Mouse (Mus musculus): ENCODE results near the gene Atxn1. TPM values are rescaled to one million over a fixed set of nuclear protein-coding genes. Genes with fewer than 3 reads are reported as not detected.

Gene Atxn1
- total and polyA plus RNA-seq, 3 experiments = 0.39 to 1.1 TPM; not detected in 1

DNA sequence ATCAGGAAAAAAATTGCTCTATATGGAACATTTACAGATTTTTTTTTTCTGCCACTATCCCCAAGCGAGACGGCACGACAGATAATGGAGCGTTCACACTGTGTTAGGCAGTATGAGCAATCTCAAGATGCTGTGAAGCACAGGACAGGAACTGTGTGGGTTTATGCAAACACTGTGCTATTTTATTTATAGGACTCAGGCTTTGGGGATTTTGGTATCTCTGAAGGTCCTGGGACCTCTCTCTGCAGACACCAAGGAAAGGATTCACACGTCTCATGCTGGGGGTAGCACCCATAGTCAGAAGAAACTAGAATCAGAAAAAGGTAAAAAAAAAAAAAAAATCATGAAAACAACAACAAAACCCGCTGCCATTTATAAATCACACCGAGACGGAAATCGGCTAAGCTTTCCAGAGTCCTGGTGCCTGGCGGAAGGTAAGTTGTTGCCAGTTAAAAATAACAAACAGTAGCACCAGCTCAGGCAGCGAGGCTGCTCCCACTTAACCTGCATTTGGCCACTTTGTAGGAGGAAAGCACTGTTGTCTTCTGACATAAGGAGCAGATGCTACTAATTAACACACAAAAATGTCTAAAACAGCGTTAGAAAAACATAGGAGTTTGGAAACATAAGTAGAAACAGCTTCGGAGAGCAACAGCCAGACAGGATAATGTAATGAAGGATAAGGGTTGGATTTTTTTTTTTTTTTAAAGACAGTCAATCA is 102.8 kb downstream of the Atxn1 start:
- H3K4me1 ChIP-seq (ENCODE audit: control insufficient read depth in 1 of 2, insufficient read depth in 2 of 2, low read length in 2 of 2) = peaks cover 4 to 14% of the 10 kb centered on the region in 2 experiments; a peak in 3 of 4 replicates

DNA sequence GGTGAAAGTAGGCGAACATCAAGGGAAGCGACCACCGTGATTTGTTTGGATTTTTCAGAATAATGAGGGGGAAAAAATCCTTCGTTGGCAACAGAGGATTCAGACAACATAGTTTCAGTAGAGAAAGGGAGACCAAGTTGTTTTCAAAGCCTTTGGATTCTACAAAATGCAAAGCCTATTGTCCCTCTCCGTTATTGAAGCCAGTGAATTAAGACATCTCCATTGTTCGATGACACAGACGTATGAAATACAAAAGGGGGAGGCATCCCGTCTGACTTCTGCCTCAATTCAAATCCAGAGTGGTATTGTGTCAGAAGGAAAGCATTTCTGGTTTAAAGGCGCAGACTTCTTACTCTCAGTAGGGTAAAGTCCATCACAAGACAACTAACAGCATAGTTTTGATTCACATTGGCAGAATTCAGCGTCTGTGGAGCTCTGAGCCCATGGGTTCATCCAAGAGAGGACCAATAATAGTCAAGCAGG is 103.7 kb downstream of the Atxn1 start:
- Histone ChIP-seq H3K36me3 (ENCODE audit: control insufficient read depth in 1 of 2, insufficient read depth in 2 of 2, low read length in 2 of 2) (no peaks in the 10 kb centered on the region; a peak in 1 of 4 replicates), H3K4me3 (ENCODE audit: control insufficient read depth in 1 of 2, insufficient read depth in 1 of 2, low read depth in 2 of 2, low read length in 2 of 2) (no peak overlapping the region), H3K9me3 (replicated peaks; ENCODE audit: insufficient read depth, low read length) (no peaks in the 10 kb centered on the region), H3K27me3 (ENCODE audit: control insufficient read depth in 1 of 2, insufficient read depth in 2 of 2, low read length in 2 of 2) (no peaks in the 10 kb centered on the region), H3K4me1 (ENCODE audit: control insufficient read depth in 1 of 2, insufficient read depth in 2 of 2, low read length in 2 of 2) (peaks cover 0 to 6% of the 10 kb centered on the region in 2 experiments; a peak in 2 of 4 replicates), H3K9ac (ENCODE audit: control insufficient read depth, low read depth, low read length, poor library complexity, severe bottlenecking) (no peak overlapping the region), H3K79me2 (ENCODE audit: control insufficient read depth, insufficient read depth, low read length, poor library complexity) (no peaks in the 10 kb centered on the region), H3K27ac (ENCODE audit: control insufficient read depth, low read depth, low read length) (no peak overlapping the region)
- no peak for DNase-seq (ENCODE audit: low read depth, low spot score)
- TF ChIP-seq ZNF384 (IDR thresholded peaks at IDR 0.05; ENCODE audit: low read depth, low read length) (no peak), EP300 (IDR thresholded peaks at IDR 0.05; ENCODE audit: low read depth in 1 of 2, low read length in 2 of 2) (no peak)

More for the DNA sequence above, 102.8 kb downstream of the Atxn1 start:
- no peak for DNase-seq (ENCODE audit: low read depth, low spot score)
- H3K9me3 ChIP-seq (replicated peaks; ENCODE audit: insufficient read depth, low read length) = no peaks in the 10 kb centered on the region
- H3K9ac ChIP-seq (ENCODE audit: control insufficient read depth, low read depth, low read length, poor library complexity, severe bottlenecking) = no peak overlapping the region
- H3K27me3 ChIP-seq (ENCODE audit: control insufficient read depth in 1 of 2, insufficient read depth in 2 of 2, low read length in 2 of 2) = no peaks in the 10 kb centered on the region
- H3K4me3 ChIP-seq (ENCODE audit: control insufficient read depth in 1 of 2, insufficient read depth in 1 of 2, low read depth in 2 of 2, low read length in 2 of 2) = no peak overlapping the region
- peaks cover 0 to 7% of the 10 kb centered on the region in 2 experiments; a peak in 2 of 4 replicates for H3K36me3 ChIP-seq (ENCODE audit: control insufficient read depth in 1 of 2, insufficient read depth in 2 of 2, low read length in 2 of 2)
- no peaks in the 10 kb centered on the region for H3K79me2 ChIP-seq (ENCODE audit: control insufficient read depth, insufficient read depth, low read length, poor library complexity)
- no peak for TF ChIP-seq TCF12 (IDR thresholded peaks at IDR 0.05; ENCODE audit: low read depth, low read length)
- TF ChIP-seq CHD1 (IDR thresholded peaks at IDR 0.05; ENCODE audit: low read depth, low read length) = no peak
- no peak for TF ChIP-seq MYB (IDR thresholded peaks at IDR 0.05; ENCODE audit: low read depth, low read length)
- no peak for TF ChIP-seq GATA1 (IDR thresholded peaks at IDR 0.05; ENCODE audit: low read depth, low read length)
- no peak for TF ChIP-seq TAL1 (IDR thresholded peaks at IDR 0.05; ENCODE audit: low read length)
- TF ChIP-seq MEF2A (IDR thresholded peaks at IDR 0.05; ENCODE audit: extremely low read depth, insufficient replicate concordance, low read depth, low read length, poor library complexity, severe bottlenecking) = no peak
- no peak for TF ChIP-seq MXI1 (IDR thresholded peaks at IDR 0.05; ENCODE audit: low read depth, low read length)
- no peak for TF ChIP-seq ZMIZ1 (IDR thresholded peaks at IDR 0.05; ENCODE audit: low read depth, low read length)
- no peak for TF ChIP-seq ELF1 (IDR thresholded peaks at IDR 0.05; ENCODE audit: low read depth, low read length)
- TF ChIP-seq MAX (IDR thresholded peaks at IDR 0.05; ENCODE audit: low read length) = no peak
- TF ChIP-seq UBTF (IDR thresholded peaks at IDR 0.05; ENCODE audit: borderline replicate concordance, insufficient read depth, low read depth, low read length) = no peak
- TF ChIP-seq GABPA (IDR thresholded peaks at IDR 0.05; ENCODE audit: low read depth, low read length) = no peak
- no peak for TF ChIP-seq POLR2AphosphoS2 (IDR thresholded peaks at IDR 0.05; ENCODE audit: low read length)
- no peak for TF ChIP-seq KAT2A (conservative IDR thresholded peaks at IDR 0.05; ENCODE audit: low read depth, low read length)
- TF ChIP-seq POLR2A (IDR thresholded peaks at IDR 0.05; ENCODE audit: control insufficient read depth in 1 of 2, insufficient read depth in 1 of 2, low read depth in 1 of 2, low read length in 2 of 2, poor library complexity in 1 of 2) = no peak
- no peak for TF ChIP-seq MAFK (IDR thresholded peaks at IDR 0.05; ENCODE audit: borderline replicate concordance, low read depth, low read length)
- no peak for TF ChIP-seq SIN3A (IDR thresholded peaks at IDR 0.05; ENCODE audit: low read length)
- no peak for TF ChIP-seq ZC3H11A (IDR thresholded peaks at IDR 0.05; ENCODE audit: low read depth, low read length)
- H3K27ac ChIP-seq (ENCODE audit: control insufficient read depth, low read depth, low read length) = no peak overlapping the region
